Mouse (Mus musculus): ENCODE results near the gene Slc46a3. TPM values are rescaled to one million over a fixed set of nuclear protein-coding genes. Genes with fewer than 3 reads are reported as not detected.

Slc46a3 gene
- total and polyA plus RNA-seq, 3 experiments: 4.8 to 6.6 (median 6.5) TPM

- dilution Hi-C loops (cut with MboI; ENCODE audit: extremely low pct_ligation_motif_present, extremely low pct_unique_long_range_greater_than_20kb, low sequenced_read_pairs) (no loop called here), in situ Hi-C loops (cut with MboI; ENCODE audit: low pct_ligation_motif_present, low pct_unique_long_range_greater_than_20kb, low sequenced_read_pairs) (no loop called here)
- Histone ChIP-seq H3K27me3 (replicated peaks) (no peaks in the 10 kb centered on the region), H3K36me3 (replicated peaks in 1 of 2; ENCODE audit: control insufficient read depth in 1 of 2, insufficient read depth in 1 of 2, low read length in 1 of 2) (no peaks in the 10 kb centered on the region), H3K9me3 (replicated peaks; ENCODE audit: low read length) (no peaks in the 10 kb centered on the region), H3K4me1 (ENCODE audit: control insufficient read depth in 1 of 2, insufficient read depth in 2 of 2) (no peaks in the 10 kb centered on the region), H3K27ac (ENCODE audit: insufficient read depth, low read depth) (no peak overlapping the region), H3K4me3 (replicated peaks in 1 of 3; ENCODE audit: low read depth in 2 of 3, low read length in 2 of 3, poor library complexity in 1 of 3) (no peak overlapping the region), H3K9ac (ENCODE audit: insufficient read depth, low read depth) (no peak overlapping the region), H3K79me2 (replicated peaks; ENCODE audit: control insufficient read depth, extremely low read depth, insufficient read depth, poor library complexity, severe bottlenecking) (no peaks in the 10 kb centered on the region), H3K4me2 (ENCODE audit: insufficient read depth, low read depth, poor library complexity, severe bottlenecking) (no peak overlapping the region)
- DNase-seq (ENCODE audit: extremely low read depth): no peak
- no peak for TF ChIP-seq ZMIZ1 (IDR thresholded peaks at IDR 0.05; ENCODE audit: low read depth, low read length)
- no peak for TF ChIP-seq ZNF384 (IDR thresholded peaks at IDR 0.05; ENCODE audit: low read depth, low read length)
- TF ChIP-seq BHLHE40 (IDR thresholded peaks at IDR 0.05; ENCODE audit: low read depth, low read length): no peak
- no peak for TF ChIP-seq MEF2A (IDR thresholded peaks at IDR 0.05; ENCODE audit: borderline replicate concordance, low read depth, low read length)
- no peak for TF ChIP-seq EP300 (IDR thresholded peaks at IDR 0.05; ENCODE audit: low read length)
- no peak for TF ChIP-seq TCF12 (IDR thresholded peaks at IDR 0.05; ENCODE audit: low read depth, low read length)
- TF ChIP-seq ELF1 (IDR thresholded peaks at IDR 0.05; ENCODE audit: low read depth, low read length): no peak
- no peak for TF ChIP-seq NRF1 (IDR thresholded peaks at IDR 0.05; ENCODE audit: low read depth, low read length)
- no peak for TF ChIP-seq GABPA (IDR thresholded peaks at IDR 0.05; ENCODE audit: insufficient replicate concordance, low read depth, low read length)
- no peak for TF ChIP-seq CHD1 (IDR thresholded peaks at IDR 0.05; ENCODE audit: low read depth, low read length)
- TF ChIP-seq UBTF (IDR thresholded peaks at IDR 0.05; ENCODE audit: low read depth, low read length): no peak
- TF ChIP-seq MAFK (IDR thresholded peaks at IDR 0.05; ENCODE audit: insufficient replicate concordance, low read length): no peak
- TF ChIP-seq MAX (IDR thresholded peaks at IDR 0.05; ENCODE audit: low read length): no peak
- no peak for TF ChIP-seq USF2 (conservative IDR thresholded peaks at IDR 0.05; ENCODE audit: low read depth, low read length)
Observed at GRCm38 (mm10) chr5:147839418-147839817, 55.2 kb downstream of the Slc46a3 start.

- H3K4me3 ChIP-seq (replicated peaks in 1 of 3; ENCODE audit: low read depth in 2 of 3, low read length in 2 of 3, poor library complexity in 1 of 3): no peak overlapping the region
- H3K4me2 ChIP-seq (ENCODE audit: insufficient read depth, low read depth, poor library complexity, severe bottlenecking): no peak overlapping the region
- no peaks in the 10 kb centered on the region for H3K4me1 ChIP-seq (ENCODE audit: control insufficient read depth in 1 of 2, insufficient read depth in 2 of 2)
- no peaks in the 10 kb centered on the region for H3K27me3 ChIP-seq (replicated peaks)
- H3K79me2 ChIP-seq (replicated peaks; ENCODE audit: control insufficient read depth, extremely low read depth, insufficient read depth, poor library complexity, severe bottlenecking): no peaks in the 10 kb centered on the region
- dilution Hi-C loops (cut with MboI; ENCODE audit: extremely low pct_ligation_motif_present, extremely low pct_unique_long_range_greater_than_20kb, low sequenced_read_pairs): no loop called here
- no peak overlapping the region for H3K27ac ChIP-seq (ENCODE audit: insufficient read depth, low read depth)
- H3K9ac ChIP-seq (ENCODE audit: insufficient read depth, low read depth): no peak overlapping the region
- no peak for DNase-seq (ENCODE audit: extremely low read depth)
- H3K9me3 ChIP-seq (replicated peaks; ENCODE audit: low read length): no peaks in the 10 kb centered on the region
- in situ Hi-C loops (cut with MboI; ENCODE audit: low pct_ligation_motif_present, low pct_unique_long_range_greater_than_20kb, low sequenced_read_pairs): no loop called here
- TF ChIP-seq MAFK (IDR thresholded peaks at IDR 0.05; ENCODE audit: insufficient replicate concordance, low read length): no peak
- no peak for TF ChIP-seq GABPA (IDR thresholded peaks at IDR 0.05; ENCODE audit: insufficient replicate concordance, low read depth, low read length)
- TF ChIP-seq CHD2 (IDR thresholded peaks at IDR 0.05; ENCODE audit: low read length): no peak
- no peak for TF ChIP-seq IRF4 (IDR thresholded peaks at IDR 0.05; ENCODE audit: low read depth, low read length)
- no peaks in the 10 kb centered on the region for H3K36me3 ChIP-seq (replicated peaks in 1 of 2; ENCODE audit: control insufficient read depth in 1 of 2, insufficient read depth in 1 of 2, low read length in 1 of 2)
Observed at GRCm38 (mm10) chr5:147834841-147835500, 59.6 kb downstream of the Slc46a3 start.
